Mouse (Mus musculus) bone marrow macrophage, adult 2 months (primary cell): ENCODE data around the gene Cep170.

Experiments used
- CTCF ChIP-seq: IDR thresholded peaks from 2 replicates; pipeline ENCODE4 v1.5.1; 2012; ENCODE audit warnings: low read depth, mild to moderate bottlenecking, low read length, moderate library complexity
- POLR2A ChIP-seq: IDR thresholded peaks from 2 replicates; pipeline ENCODE4 v1.6.1; 2012; ENCODE audit warnings: mild to moderate bottlenecking, low read depth, low read length, borderline replicate concordance

- TF ChIP-seq CTCF (no peak), POLR2A (no peak)
These were observed 39.1 kb upstream of the Cep170 start for GRCm38 (mm10) chr1:176852813-176853590.
